Mouse (Mus musculus): ENCODE data around the gene Psmc1.

Psmc1 gene

GRCm38 (mm10) chr12:100172481-100172880, 62.5 kb downstream of the Psmc1 start:
- no peak for DNase-seq (ENCODE audit: low spot score in 2 of 2)

Measured in natural killer cell, adult 2 months (primary cell).